In the genomic region with DNA sequence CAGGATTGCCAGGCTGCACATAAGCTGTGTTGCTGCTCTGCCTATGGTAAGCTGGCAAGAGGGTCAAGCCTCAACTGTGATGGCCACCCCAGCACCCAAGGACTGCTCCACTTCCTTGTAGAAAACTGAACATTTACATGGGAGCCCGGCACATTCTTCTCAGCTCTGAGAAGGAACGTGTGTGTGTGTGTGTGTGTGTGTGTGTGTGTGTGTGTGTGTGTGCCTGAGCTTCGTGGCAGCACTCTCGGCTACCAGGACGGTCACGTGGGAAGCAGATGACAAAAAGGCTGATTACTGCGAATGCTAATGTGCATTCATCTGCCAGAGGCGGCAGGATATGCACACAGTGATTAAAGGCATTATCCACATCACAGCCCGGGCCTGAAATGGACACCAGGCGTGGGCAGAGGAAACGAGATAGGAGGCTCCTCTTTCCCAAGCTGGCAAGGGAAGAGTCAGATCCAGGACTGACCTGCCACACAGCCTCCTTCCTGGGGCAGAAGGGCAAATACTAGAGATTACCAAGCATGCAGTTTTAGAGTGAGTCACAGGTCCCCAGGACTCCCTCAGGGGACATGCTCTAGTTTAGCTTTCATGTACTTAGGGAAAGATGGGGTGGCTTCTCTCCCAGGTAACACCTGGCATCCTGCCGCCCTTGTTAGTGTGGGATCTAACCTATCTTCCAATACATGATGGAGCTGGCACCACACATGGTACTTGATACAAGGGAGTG, we compare ENCODE assay signal across 8 mouse cellular contexts.
DNase-seq lines count a peak whose midpoint lies in the region; ATAC-seq lines count a peak whose summit lies in the region.
"Had no signal": no experiment of that assay in that cellular context is flagged by ENCODE, and none has a peak within 500 bp of the region (broad histone marks: within the 10 kb centered on the region; RNA-seq: fewer than 3 reads in every experiment).

No protein-coding gene starts in this region.

- H3K27me3 ChIP-seq in forebrain, embryonic 13.5 days = no peaks in the 10 kb centered on the region
- no peaks in the 10 kb centered on the region for H3K27me3 ChIP-seq in hindbrain, embryonic 14.5 days (ENCODE audit: control insufficient read depth, insufficient read depth, low read length)
- H3K27me3 ChIP-seq in neural tube, embryonic 14.5 days (ENCODE audit: control insufficient read depth, insufficient read depth, low read length) = no peaks in the 10 kb centered on the region

- H3K27ac ChIP-seq in forebrain, embryonic 13.5 days = peak overlapping the region; percentile 77
- peak overlapping the region; percentile 56 for H3K27ac ChIP-seq in hindbrain, embryonic 14.5 days
- H3K27ac ChIP-seq in neural tube, embryonic 14.5 days (ENCODE audit: low read depth, low read length) = no peak overlapping the region
- H3K27ac ChIP-seq: macrophage had no signal

- peaks cover 36% of the 10 kb centered on the region for H3K4me1 ChIP-seq in forebrain, embryonic 13.5 days
- peaks cover 9% of the 10 kb centered on the region; the same call in 1 of the 2 replicates for H3K4me1 ChIP-seq in hindbrain, embryonic 14.5 days (replicated peaks; ENCODE audit: control insufficient read depth, insufficient read depth, low read length)
- H3K4me1 ChIP-seq in neural tube, embryonic 14.5 days (ENCODE audit: control insufficient read depth, insufficient read depth, low read length) = 0 out of 2 replicates have a peak, but pooled peaks cover 3% of the 10 kb centered on the region

- peak; percentile 23 to 39 for DNase-seq in adrenal gland, postnatal 36 days
- DNase-seq in hindbrain, embryonic 14.5 days (ENCODE audit: low spot score) = peak; percentile 69
- DNase-seq in layer of hippocampus, postnatal 36 days = peak; percentile 40 to 52
- no peak for DNase-seq in cerebellum, postnatal 36 days
- no peak for DNase-seq in testis, postnatal 14 days (ENCODE audit: low spot score)

- H3K4me3 ChIP-seq in forebrain, embryonic 13.5 days = no peak overlapping the region
- no peak overlapping the region for H3K4me3 ChIP-seq in hindbrain, embryonic 14.5 days (replicated peaks; ENCODE audit: low read length)
- no peak overlapping the region for H3K4me3 ChIP-seq in neural tube, embryonic 14.5 days (ENCODE audit: low read depth, low read length)

- H3K4me2 ChIP-seq in forebrain, embryonic 13.5 days = peak overlapping the region; percentile 21; the same call in 1 of the 2 replicates
- peak overlapping the region; percentile 22 for H3K4me2 ChIP-seq in hindbrain, embryonic 14.5 days (replicated peaks)
- no peak overlapping the region for H3K4me2 ChIP-seq in neural tube, embryonic 14.5 days (ENCODE audit: low read depth, low read length)

- H3K9ac ChIP-seq in forebrain, embryonic 13.5 days = no peak overlapping the region
- no peak overlapping the region for H3K9ac ChIP-seq in hindbrain, embryonic 14.5 days
- H3K9ac ChIP-seq in neural tube, embryonic 14.5 days (replicated peaks; ENCODE audit: low read depth, low read length) = no peak overlapping the region

- H3K36me3 ChIP-seq in forebrain, embryonic 13.5 days (ENCODE audit: poor library complexity, severe bottlenecking) = no peaks in the 10 kb centered on the region
- H3K36me3 ChIP-seq in hindbrain, embryonic 14.5 days (replicated peaks; ENCODE audit: control insufficient read depth, insufficient read depth) = no peaks in the 10 kb centered on the region
- H3K36me3 ChIP-seq in neural tube, embryonic 14.5 days (ENCODE audit: control insufficient read depth, insufficient read depth, low read length) = no peaks in the 10 kb centered on the region

- ATAC-seq in forebrain, embryonic 13.5 days = peak; percentile 92
- peak; percentile 81 for ATAC-seq in hindbrain, embryonic 14.5 days (ENCODE audit: low FRiP score)
- peak; percentile 85 for ATAC-seq in neural tube, embryonic 14.5 days (ENCODE audit: low read depth)

- no peaks in the 10 kb centered on the region for H3K9me3 ChIP-seq in forebrain, embryonic 13.5 days (replicated peaks)
- H3K9me3 ChIP-seq in hindbrain, embryonic 14.5 days (ENCODE audit: control insufficient read depth, low read length) = no peaks in the 10 kb centered on the region
- no peaks in the 10 kb centered on the region for H3K9me3 ChIP-seq in neural tube, embryonic 14.5 days (ENCODE audit: control insufficient read depth, low read length)

- 17% methylated on average over 12 of the region's 12 CpGs for WGBS in forebrain, embryonic 13.5 days
- 23% methylated on average over 12 of the region's 12 CpGs for WGBS in hindbrain, embryonic 14.5 days
- WGBS in neural tube, embryonic 14.5 days = 28% methylated on average over 12 of the region's 12 CpGs

Comparison
In these comparisons a context has a peak if more than half of its experiments do, and no peak if none do; other contexts are left out.
1. DNase-seq: peak in adrenal gland, postnatal 36 days (2 of 2), hindbrain, embryonic 14.5 days (single experiment) and layer of hippocampus, postnatal 36 days (2 of 2); none in cerebellum, postnatal 36 days (0 of 2) and testis, postnatal 14 days (single experiment).
2. Peak in every context shown above with its lines, with median percentiles within 50 percentile points of each other: ATAC-seq.